Mouse (Mus musculus) forebrain, embryonic 12.5 days (tissue): ENCODE results near the gene Bicral. TPM values are rescaled to one million over a fixed set of nuclear protein-coding genes. Genes with fewer than 3 reads are reported as not detected.
"Not testable (repeated sequence)": the region's sequence is repeated elsewhere in the genome, so short reads cannot be mapped to it uniquely, and the experiment has no call there.

ENCODE experiments used
- ATAC-seq: fragments of 200-750 bp; cut with Nextera tagmentation; 2 replicates; pipeline ENCODE4 v1.8.0; 2017; ENCODE audit warnings: moderate TSS enrichment; ENCODE audit not compliant: low FRiP score
- H3K27ac ChIP-seq: fragments of 300-500 bp; sonication (generic); 2 replicates; pipeline ENCODE4 v1.5.1; 2016; ENCODE audit warnings: mild to moderate bottlenecking
- H3K27me3 ChIP-seq: fragments of 300-500 bp; sonication (generic); 2 replicates; pipeline ENCODE4 v1.6.1; 2016; ENCODE audit warnings: mild to moderate bottlenecking
- H3K36me3 ChIP-seq: fragments of 300-500 bp; sonication (generic); replicated peaks from 2 replicates; pipeline ENCODE4 v1.6.1; 2016; ENCODE audit warnings: mild to moderate bottlenecking
- H3K4me1 ChIP-seq: fragments of 300-500 bp; sonication (generic); 2 replicates; pipeline ENCODE4 v1.6.1; 2016
- H3K4me2 ChIP-seq: fragments of 300-500 bp; sonication (generic); 2 replicates; pipeline ENCODE4 v1.6.1; 2016; ENCODE audit warnings: mild to moderate bottlenecking, moderate library complexity
- H3K4me3 ChIP-seq: fragments of 300-500 bp; sonication (generic); replicated peaks from 2 replicates; pipeline ENCODE4 v1.5.1; 2016; ENCODE audit warnings: mild to moderate bottlenecking
- H3K9ac ChIP-seq: fragments of 300-500 bp; sonication (generic); 2 replicates; pipeline ENCODE4 v1.6.1; 2016; ENCODE audit warnings: mild to moderate bottlenecking
- H3K9me3 ChIP-seq: fragments of 300-500 bp; sonication (generic); 2 replicates; pipeline ENCODE4 v1.6.1; 2016
- WGBS: fragments of 180-500 bp; shearing (Covaris S2); methylation state at CpG from one replicate; pipeline ENCODE4 v1.1.7; 2016; 5-methylcytosine and 5-hydroxymethylcytosine counted together
- polyA plus RNA-seq: library from polyadenylated mRNA; unstranded; fragments of >200 nt; fragmentation: Nextera tagmentation; extraction: Ambion mirVana; gene quantifications from 2 replicates; pipeline ENCODE4 v1.2.1, GENCODE M21; 2016

The Bicral gene
- polyA plus RNA-seq, 1 experiment from 2014 or later: 7.1 TPM

GRCm38 (mm10) chr17:46854096-46854495 is 4.2 kb downstream of the Bicral start:
- no peaks in the 10 kb centered on the region for H3K9me3 ChIP-seq
- no peak overlapping the region for H3K4me2 ChIP-seq
- ATAC-seq: no peak
- H3K36me3 ChIP-seq: no peaks in the 10 kb centered on the region; the same call in 1 of the 2 replicates
- H3K27ac ChIP-seq: peak overlapping the region; percentile 71
- WGBS: 84% methylated on average over 7 of the region's 7 CpGs
- no peaks in the 10 kb centered on the region for H3K27me3 ChIP-seq
- H3K4me3 ChIP-seq: no peak overlapping the region
- peaks cover 32% of the 10 kb centered on the region for H3K4me1 ChIP-seq
- H3K9ac ChIP-seq: no peak overlapping the region

- no peaks in the 10 kb centered on the region for H3K27me3 ChIP-seq
- H3K9ac ChIP-seq: no peak overlapping the region
- no peaks in the 10 kb centered on the region; the same call in 1 of the 2 replicates for H3K36me3 ChIP-seq
- H3K4me3 ChIP-seq: no peak overlapping the region
- H3K9me3 ChIP-seq: no peaks in the 10 kb centered on the region
- H3K4me1 ChIP-seq: peaks cover 28% of the 10 kb centered on the region
- peak overlapping the region; percentile 65 for H3K27ac ChIP-seq
- H3K4me2 ChIP-seq: no peak overlapping the region
- no peak for ATAC-seq
- 63% methylated on average over 6 of the region's 6 CpGs for WGBS
Measured at GRCm38 (mm10) chr17:46853281-46853680, 5.0 kb downstream of the Bicral start.

- ATAC-seq: no peak
Measured at GRCm38 (mm10) chr17:46852725-46853124, 5.6 kb downstream of the Bicral start.

GRCm38 (mm10) chr17:46847206-46847605 is 11.1 kb downstream of the Bicral start:
- WGBS: 90% methylated on average over 7 of the region's 7 CpGs
- no peak for ATAC-seq
- Histone ChIP-seq H3K4me2 (no peak overlapping the region), H3K27me3 (no peaks in the 10 kb centered on the region), H3K4me3 (no peak overlapping the region), H3K9ac (no peak overlapping the region), H3K36me3 (no peaks in the 10 kb centered on the region), H3K9me3 (no peaks in the 10 kb centered on the region), H3K27ac (no peak overlapping the region), H3K4me1 (peaks cover 13% of the 10 kb centered on the region)

More at GRCm38 (mm10) chr17:46852725-46853124, 5.6 kb downstream of the Bicral start:
- H3K4me2 ChIP-seq: no peak overlapping the region
- H3K9me3 ChIP-seq: no peaks in the 10 kb centered on the region
- H3K4me3 ChIP-seq: no peak overlapping the region
- WGBS: 56% methylated on average over 6 of the region's 6 CpGs
- no peaks in the 10 kb centered on the region for H3K27me3 ChIP-seq
- peak overlapping the region; percentile 65 for H3K27ac ChIP-seq
- no peaks in the 10 kb centered on the region; the same call in 1 of the 2 replicates for H3K36me3 ChIP-seq
- H3K9ac ChIP-seq: no peak overlapping the region
- peaks cover 28% of the 10 kb centered on the region for H3K4me1 ChIP-seq

- 96% methylated on average over 18 of the region's 18 CpGs for WGBS
- H3K36me3 ChIP-seq, H3K4me3 ChIP-seq, H3K27me3 ChIP-seq, H3K9me3 ChIP-seq, H3K27ac ChIP-seq, H3K4me2 ChIP-seq, ATAC-seq, H3K9ac ChIP-seq: not testable (repeated sequence)
- peaks cover 13% of the 10 kb centered on the region for H3K4me1 ChIP-seq
Measured at GRCm38 (mm10) chr17:46846573-46846972, 11.7 kb downstream of the Bicral start.

GRCm38 (mm10) chr17:46845262-46845661 is 13.0 kb downstream of the Bicral start:
- WGBS: 88% methylated on average over 12 of the region's 12 CpGs
- H3K4me1 ChIP-seq: peaks cover 13% of the 10 kb centered on the region
- H3K27me3 ChIP-seq: no peaks in the 10 kb centered on the region

GRCm38 (mm10) chr17:46844811-46845210 is 13.5 kb downstream of the Bicral start:
- Histone ChIP-seq H3K36me3 (0 out of 2 replicates have a peak, but pooled peaks cover under 1% of the 10 kb centered on the region), H3K9me3 (no peaks in the 10 kb centered on the region), H3K9ac (no peak overlapping the region), H3K4me3 (no peak overlapping the region), H3K27ac (no peak overlapping the region), H3K4me1 (peaks cover 13% of the 10 kb centered on the region), H3K4me2 (no peak overlapping the region), H3K27me3 (no peaks in the 10 kb centered on the region)
- 77% methylated on average over 10 of the region's 10 CpGs for WGBS
- no peak for ATAC-seq

More at GRCm38 (mm10) chr17:46845262-46845661, 13.0 kb downstream of the Bicral start:
- Histone ChIP-seq H3K4me3 (no peak overlapping the region), H3K9me3 (no peaks in the 10 kb centered on the region), H3K9ac (no peak overlapping the region), H3K36me3 (no peaks in the 10 kb centered on the region), H3K27ac (no peak overlapping the region), H3K4me2 (no peak overlapping the region)
- ATAC-seq: no peak

- ATAC-seq: no peak
- WGBS: 62% methylated on average over 7 of the region's 7 CpGs
Measured at GRCm38 (mm10) chr17:46843716-46844115, 14.6 kb downstream of the Bicral start.

GRCm38 (mm10) chr17:46843022-46843421 is 15.3 kb downstream of the Bicral start:
- Histone ChIP-seq H3K27ac (no peak overlapping the region), H3K4me2 (no peak overlapping the region), H3K27me3 (no peaks in the 10 kb centered on the region), H3K4me3 (no peak overlapping the region), H3K36me3 (0 out of 2 replicates have a peak, but pooled peaks cover 3% of the 10 kb centered on the region), H3K9me3 (no peaks in the 10 kb centered on the region), H3K4me1 (peaks cover 13% of the 10 kb centered on the region), H3K9ac (no peak overlapping the region)
- 72% methylated on average over 2 of the region's 2 CpGs for WGBS
- ATAC-seq: no peak

More at GRCm38 (mm10) chr17:46843716-46844115, 14.6 kb downstream of the Bicral start:
- peaks cover 13% of the 10 kb centered on the region for H3K4me1 ChIP-seq
- H3K9ac ChIP-seq: no peak overlapping the region; the same call in 1 of the 2 replicates
- 0 out of 2 replicates have a peak, but pooled peaks cover 3% of the 10 kb centered on the region for H3K36me3 ChIP-seq
- no peak overlapping the region for H3K4me2 ChIP-seq
- H3K4me3 ChIP-seq: no peak overlapping the region
- no peak overlapping the region for H3K27ac ChIP-seq
- no peaks in the 10 kb centered on the region for H3K27me3 ChIP-seq
- H3K9me3 ChIP-seq: no peaks in the 10 kb centered on the region

GRCm38 (mm10) chr17:46840304-46841010 is 17.8 kb downstream of the Bicral start:
- WGBS: 91% methylated on average over 10 of the region's 10 CpGs
- no peaks in the 10 kb centered on the region for H3K9me3 ChIP-seq
- no peak overlapping the region for H3K27ac ChIP-seq
- H3K36me3 ChIP-seq: 0 out of 2 replicates have a peak, but pooled peaks cover 3% of the 10 kb centered on the region
- no peaks in the 10 kb centered on the region for H3K27me3 ChIP-seq
- peaks cover 13% of the 10 kb centered on the region for H3K4me1 ChIP-seq
- ATAC-seq: no peak
- no peak overlapping the region for H3K4me2 ChIP-seq
- H3K9ac ChIP-seq: no peak overlapping the region
- no peak overlapping the region for H3K4me3 ChIP-seq

- ATAC-seq: no peak
- Histone ChIP-seq H3K9ac (no peak overlapping the region), H3K4me3 (no peak overlapping the region), H3K27me3 (no peaks in the 10 kb centered on the region), H3K4me1 (0 out of 2 replicates have a peak, but pooled peaks cover 3% of the 10 kb centered on the region), H3K4me2 (no peak overlapping the region), H3K36me3 (0 out of 2 replicates have a peak, but pooled peaks cover 3% of the 10 kb centered on the region), H3K9me3 (no peaks in the 10 kb centered on the region), H3K27ac (no peak overlapping the region)
- WGBS: 81% methylated on average over 7 of the region's 7 CpGs
Measured at GRCm38 (mm10) chr17:46838396-46838920, 19.8 kb downstream of the Bicral start.

- no peak overlapping the region for H3K27ac ChIP-seq
- no peak overlapping the region for H3K4me3 ChIP-seq
- 0 out of 2 replicates have a peak, but pooled peaks cover 3% of the 10 kb centered on the region for H3K4me1 ChIP-seq
- no peak overlapping the region for H3K4me2 ChIP-seq
- no peak for ATAC-seq
- 86% methylated on average over 2 of the region's 2 CpGs for WGBS
- 0 out of 2 replicates have a peak, but pooled peaks cover 3% of the 10 kb centered on the region for H3K36me3 ChIP-seq
- no peaks in the 10 kb centered on the region for H3K27me3 ChIP-seq
- no peak overlapping the region for H3K9ac ChIP-seq
- no peaks in the 10 kb centered on the region for H3K9me3 ChIP-seq
Measured at GRCm38 (mm10) chr17:46837897-46838296, 20.4 kb downstream of the Bicral start.
